Mouse (Mus musculus) liver, adult 2 months (tissue): Measurements from ENCODE around the gene Mlkl. TPM values are rescaled to one million over a fixed set of nuclear protein-coding genes. Genes with fewer than 3 reads are reported as not detected.

Source experiments
- DNase-seq: peaks from one replicate; pipeline ENCODE4 v3.0.0-alpha.2; 2011; ENCODE audit warnings: low read depth, low spot score; ENCODE audit errors: extremely low read depth
- H3K27ac ChIP-seq: fragments of 200-500 bp; replicated peaks from 2 replicates; pipeline ENCODE4 v1.5.1; 2012; ENCODE audit warnings: low read depth, mild to moderate bottlenecking, control low read depth, inconsistent platforms, low read length; ENCODE audit not compliant: insufficient read depth
- H3K27me3 ChIP-seq: fragments of 200-500 bp; 2 replicates; pipeline ENCODE4 v1.6.1; 2012; ENCODE audit warnings: mild to moderate bottlenecking, moderate library complexity, low read length, inconsistent platforms; ENCODE audit not compliant: control insufficient read depth, insufficient read depth
- H3K36me3 ChIP-seq: fragments of 200-500 bp; 2 replicates; pipeline ENCODE4 v1.6.1; 2012; ENCODE audit warnings: low read length, inconsistent platforms; ENCODE audit not compliant: control insufficient read depth, insufficient read depth
- H3K4me1 ChIP-seq: fragments of 200-500 bp; 2 replicates; pipeline ENCODE4 v1.6.1; 2011; ENCODE audit warnings: low read length; ENCODE audit not compliant: control insufficient read depth, insufficient read depth
- H3K4me3 ChIP-seq: fragments of 200-500 bp; 2 replicates; pipeline ENCODE4 v1.5.1; 2011; ENCODE audit warnings: low read depth, mild to moderate bottlenecking, control low read depth, low read length, moderate library complexity; ENCODE audit not compliant: insufficient read depth
- H3K79me2 ChIP-seq: fragments of 200-500 bp; 2 replicates; pipeline ENCODE4 v1.6.1; 2012; ENCODE audit warnings: inconsistent platforms, mild to moderate bottlenecking, low read length, moderate library complexity; ENCODE audit not compliant: control insufficient read depth, insufficient read depth
- H3K9ac ChIP-seq: fragments of 200-500 bp; 2 replicates; pipeline ENCODE4 v1.6.1; 2012; ENCODE audit warnings: low read depth, mild to moderate bottlenecking, control low read depth, inconsistent platforms, low read length
- CTCF ChIP-seq: fragments of 200-500 bp; IDR thresholded peaks from 2 replicates; pipeline ENCODE4 v1.5.1; 2011; ENCODE audit warnings: low read depth, low read length, control low read depth
- POLR2A ChIP-seq: fragments of 200-500 bp; IDR thresholded peaks from 2 replicates; pipeline ENCODE4 v1.6.1; 2011; ENCODE audit warnings: low read length, control low read depth; ENCODE audit not compliant: insufficient read depth; ENCODE audit errors: extremely low read depth
- WGBS: fragments of 180-500 bp; shearing (Covaris S2); methylation state at CpG from one replicate; pipeline ENCODE4 v1.1.7; 2018; 5-methylcytosine and 5-hydroxymethylcytosine counted together
- polyA plus RNA-seq: library from polyadenylated mRNA; depleted of rRNA; stranded (reverse); fragments of >200 nt; gene quantifications from 2 replicates; pipeline ENCODE4 v1.2.3, GENCODE M21; 2012
- total RNA-seq: library from RNA; depleted of rRNA; stranded (reverse); fragments of >200 nt; gene quantifications from 2 replicates; pipeline ENCODE4 v1.2.3, GENCODE M21; 2014

Gene Mlkl
- total and polyA plus RNA-seq, 2 experiments: 2.5 to 6.4 TPM

- no peak overlapping the region; the same call in 1 of the 2 replicates for H3K9ac ChIP-seq
- no peaks in the 10 kb centered on the region for H3K4me1 ChIP-seq
- no peaks in the 10 kb centered on the region for H3K36me3 ChIP-seq
- H3K27ac ChIP-seq: no peak overlapping the region
- no peak overlapping the region for H3K4me3 ChIP-seq
- TF ChIP-seq POLR2A: no peak
- no peak for TF ChIP-seq CTCF
- 30% methylated on average over 14 of the region's 14 CpGs for WGBS
- no peaks in the 10 kb centered on the region for H3K27me3 ChIP-seq
- H3K79me2 ChIP-seq: no peaks in the 10 kb centered on the region
- peak; percentile 85 for DNase-seq
Observed at GRCm38 (mm10) chr8:111366610-111367234, 28.7 kb upstream of the Mlkl start.

- DNase-seq: no peak
- H3K4me3 ChIP-seq: no peak overlapping the region
- H3K9ac ChIP-seq: no peak overlapping the region
- H3K27ac ChIP-seq: no peak overlapping the region
- no peaks in the 10 kb centered on the region for H3K27me3 ChIP-seq
- WGBS: 86% methylated on average over 8 of the region's 8 CpGs
- no peak for TF ChIP-seq CTCF
- no peak for TF ChIP-seq POLR2A
- no peaks in the 10 kb centered on the region for H3K4me1 ChIP-seq
- H3K79me2 ChIP-seq: no peaks in the 10 kb centered on the region
- no peaks in the 10 kb centered on the region for H3K36me3 ChIP-seq
Observed at GRCm38 (mm10) chr8:111363489-111363888, 25.5 kb upstream of the Mlkl start.

- H3K79me2 ChIP-seq: no peaks in the 10 kb centered on the region
- no peak overlapping the region for H3K9ac ChIP-seq
- no peak overlapping the region for H3K27ac ChIP-seq
- H3K27me3 ChIP-seq: no peaks in the 10 kb centered on the region
- TF ChIP-seq POLR2A (no peak), CTCF (no peak)
- no peaks in the 10 kb centered on the region for H3K4me1 ChIP-seq
- no peaks in the 10 kb centered on the region for H3K36me3 ChIP-seq
- no peak overlapping the region for H3K4me3 ChIP-seq
- no peak for DNase-seq
- WGBS: 76% methylated on average over 7 of the region's 7 CpGs
Observed at GRCm38 (mm10) chr8:111360579-111361209, 22.7 kb upstream of the Mlkl start.

DNA sequence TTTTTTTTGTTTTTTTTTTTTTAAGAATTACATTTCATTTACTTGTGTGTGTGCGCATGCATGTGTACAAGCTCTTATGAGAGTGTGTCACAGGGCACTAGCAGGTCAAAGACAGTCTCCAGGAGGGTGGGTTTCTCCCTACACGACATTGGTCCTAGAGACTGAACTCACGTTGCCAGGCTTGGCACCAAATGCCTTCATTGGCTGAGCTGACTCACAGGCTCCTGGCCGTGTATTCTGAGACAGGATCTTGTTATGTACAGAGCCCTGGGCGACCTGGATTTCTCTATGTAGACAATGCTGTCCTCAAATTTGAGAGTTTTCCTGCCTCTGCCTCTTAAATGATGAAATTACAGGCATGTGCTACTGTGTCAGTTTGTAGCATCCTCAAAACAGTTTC lies 22.0 kb upstream of the Mlkl start:
- Histone ChIP-seq H3K36me3 (no peaks in the 10 kb centered on the region), H3K9ac (no peak overlapping the region), H3K4me3 (no peak overlapping the region), H3K27me3 (no peaks in the 10 kb centered on the region), H3K79me2 (no peaks in the 10 kb centered on the region), H3K27ac (no peak overlapping the region), H3K4me1 (no peaks in the 10 kb centered on the region)
- TF ChIP-seq POLR2A (no peak), CTCF (no peak)
- WGBS: 86% methylated on average over 5 of the region's 5 CpGs
- DNase-seq: no peak

DNA sequence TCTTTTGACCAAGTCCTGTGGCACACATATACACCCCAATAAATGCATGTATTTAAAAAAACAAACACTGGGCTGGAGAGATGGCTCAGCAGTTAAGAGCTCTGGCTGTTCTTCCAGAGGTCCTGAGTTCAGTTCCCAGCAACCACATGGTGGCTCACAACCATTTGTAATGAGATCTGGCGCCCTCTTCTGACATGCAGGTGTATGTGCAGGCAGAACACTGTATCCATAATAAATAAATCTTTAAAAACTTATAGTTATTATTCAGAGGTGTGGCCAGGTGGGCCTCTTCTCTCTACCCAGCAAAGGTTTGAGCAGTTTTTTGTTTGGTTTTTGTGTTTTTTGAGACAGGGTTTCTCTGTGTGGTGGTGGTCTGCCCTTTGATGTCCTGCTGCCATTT lies 20.9 kb upstream of the Mlkl start:
- TF ChIP-seq POLR2A (no peak), CTCF (no peak)
- Histone ChIP-seq H3K4me1 (no peaks in the 10 kb centered on the region), H3K27ac (no peak overlapping the region), H3K4me3 (no peak overlapping the region), H3K9ac (no peak overlapping the region), H3K27me3 (no peaks in the 10 kb centered on the region), H3K36me3 (no peaks in the 10 kb centered on the region), H3K79me2 (no peaks in the 10 kb centered on the region)
- 66% methylated on average over 1 of the region's 1 CpGs for WGBS
- DNase-seq: no peak

DNA sequence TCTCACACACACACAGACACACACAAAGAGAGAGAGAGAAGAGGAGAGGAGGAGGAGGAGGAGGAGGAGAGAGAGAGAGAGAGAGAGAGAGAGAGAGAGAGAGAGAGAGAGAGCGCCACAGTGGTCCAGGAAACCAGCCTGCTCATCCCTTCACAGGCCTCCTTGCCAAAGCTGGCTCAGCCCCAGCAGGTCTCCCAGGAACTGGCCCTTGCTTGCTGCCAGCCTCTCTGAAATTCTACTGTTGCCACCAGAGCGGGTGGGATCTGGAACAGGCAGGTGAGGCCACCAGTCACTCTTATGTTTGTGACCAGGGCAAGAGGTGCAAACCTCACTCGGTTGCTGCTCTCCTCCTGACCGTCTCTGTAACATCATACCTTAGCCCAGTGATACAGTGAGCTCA lies 19.5 kb upstream of the Mlkl start:
- WGBS: 90% methylated on average over 4 of the region's 4 CpGs
- Histone ChIP-seq H3K36me3 (no peaks in the 10 kb centered on the region), H3K27ac (no peak overlapping the region), H3K4me1 (no peaks in the 10 kb centered on the region), H3K9ac (no peak overlapping the region), H3K79me2 (no peaks in the 10 kb centered on the region), H3K27me3 (no peaks in the 10 kb centered on the region), H3K4me3 (no peak overlapping the region)
- DNase-seq: no peak
- TF ChIP-seq CTCF (no peak), POLR2A (no peak)
